Mouse (Mus musculus) midbrain, embryonic 16.5 days (tissue): ENCODE results near the gene Olfr17. TPM values are rescaled to one million over a fixed set of nuclear protein-coding genes. Genes with fewer than 3 reads are reported as not detected.
"Not testable (repeated sequence)": the region's sequence is repeated elsewhere in the genome, so short reads cannot be mapped to it uniquely, and the experiment has no call there.

Experiments used
- ATAC-seq: fragments of 200-750 bp; cut with Nextera tagmentation; 2 replicates; pipeline ENCODE4 v1.8.0; 2017; ENCODE audit warnings: moderate TSS enrichment
- H3K27ac ChIP-seq: fragments of 300-500 bp; sonication (generic); 2 replicates; pipeline ENCODE4 v1.5.1; 2014; ENCODE audit warnings: mild to moderate bottlenecking, low read length, mixed read lengths
- H3K27me3 ChIP-seq: fragments of 300-500 bp; sonication (generic); 2 replicates; pipeline ENCODE4 v1.6.1; 2014; ENCODE audit warnings: low read depth, low read length, mixed read lengths; ENCODE audit not compliant: control insufficient read depth, insufficient read depth
- H3K36me3 ChIP-seq: fragments of 300-500 bp; sonication (generic); 2 replicates; pipeline ENCODE4 v1.6.1; 2014; ENCODE audit warnings: mild to moderate bottlenecking, low read length, moderate library complexity, mixed read lengths; ENCODE audit not compliant: control insufficient read depth, insufficient read depth
- H3K4me1 ChIP-seq: fragments of 300-500 bp; sonication (generic); 2 replicates; pipeline ENCODE4 v1.6.1; 2014; ENCODE audit warnings: mild to moderate bottlenecking, low read length, mixed read lengths; ENCODE audit not compliant: control insufficient read depth, insufficient read depth
- H3K4me2 ChIP-seq: fragments of 300-500 bp; sonication (generic); 2 replicates; pipeline ENCODE4 v1.6.1; 2014; ENCODE audit warnings: mild to moderate bottlenecking, low read length, mixed read lengths
- H3K4me3 ChIP-seq: fragments of 300-500 bp; sonication (generic); 2 replicates; pipeline ENCODE4 v1.5.1; 2014; ENCODE audit warnings: low read depth, mild to moderate bottlenecking, low read length, moderate library complexity, mixed read lengths
- H3K9ac ChIP-seq: fragments of 300-500 bp; sonication (generic); 2 replicates; pipeline ENCODE4 v1.6.1; 2014; ENCODE audit warnings: low read depth, low read length, mixed read lengths
- H3K9me3 ChIP-seq: fragments of 300-500 bp; sonication (generic); replicated peaks from 2 replicates; pipeline ENCODE4 v1.6.1; 2014; ENCODE audit warnings: mild to moderate bottlenecking, low read length, mixed read lengths; ENCODE audit not compliant: control insufficient read depth, poor library complexity, severe bottlenecking
- WGBS: fragments of 180-500 bp; shearing (Covaris S2); extraction: QIAGEN DNeasy Blood & Tissue Kit; methylation state at CpG from one replicate; pipeline ENCODE4 v1.1.7; 2014; 5-methylcytosine and 5-hydroxymethylcytosine counted together
- polyA plus RNA-seq: library from polyadenylated mRNA; unstranded; fragments of >200 nt; fragmentation: Nextera tagmentation; extraction: Ambion mirVana; gene quantifications from 2 replicates; pipeline ENCODE4 v1.2.1, GENCODE M21; 2015

The Olfr17 gene
- polyA plus RNA-seq: not detected in 2 replicates

DNA sequence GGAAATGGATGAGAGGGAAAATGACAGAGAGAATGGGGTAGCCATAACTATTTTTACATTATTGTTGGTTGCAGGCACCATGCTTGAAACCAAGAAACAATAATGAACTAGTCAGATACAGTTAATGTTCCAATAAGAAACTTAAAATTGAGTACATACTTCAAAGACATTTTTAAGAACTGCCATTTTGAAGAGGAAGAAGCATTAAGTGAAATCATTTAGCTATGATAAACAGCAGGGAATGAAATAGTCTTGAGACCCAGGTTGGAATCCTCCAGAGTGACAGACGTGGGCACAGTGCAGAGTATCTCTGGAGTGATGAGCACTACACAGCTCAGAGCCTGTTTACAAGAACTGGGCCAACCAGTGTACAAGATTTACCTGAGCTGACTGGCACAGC, at the start of gene Olfr17:
Gene Olfr17 (plus strand): TSS at position 301 of the 400 bp plus-strand sequence.
- H3K27ac ChIP-seq: no peak within 1 kb of the TSS
- no peaks in the 10 kb centered on the region for H3K36me3 ChIP-seq
- no peak within 1 kb of the TSS for H3K9ac ChIP-seq
- no peak within 1 kb of the TSS for H3K4me2 ChIP-seq
- no peak within 1 kb of the TSS for H3K4me3 ChIP-seq
- H3K9me3 ChIP-seq: no peaks in the 10 kb centered on the region
- no peaks in the 10 kb centered on the region for H3K4me1 ChIP-seq
- no peaks in the 10 kb centered on the region for H3K27me3 ChIP-seq
- ATAC-seq: no peak
- 31% methylated on average over 1 of the region's 1 CpGs for WGBS

DNA sequence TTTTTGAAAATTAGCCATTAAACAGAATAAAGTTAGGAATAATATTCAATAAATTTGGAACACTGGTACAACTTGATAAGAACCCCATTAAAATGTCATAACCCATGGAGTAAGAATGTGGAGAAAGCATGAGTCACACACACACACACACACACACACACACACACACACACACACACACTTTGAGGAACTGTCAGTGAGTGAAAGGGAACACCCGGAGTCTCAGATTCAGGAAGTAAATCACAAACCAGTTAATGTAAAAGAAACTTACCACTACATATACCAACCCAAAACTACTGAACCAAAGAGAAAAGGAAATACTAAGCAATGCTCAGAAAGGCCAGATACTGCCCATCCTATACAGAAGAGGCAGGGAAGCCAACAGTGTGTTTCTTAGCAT, 48.6 kb upstream of the Olfr17 start:
- Histone ChIP-seq H3K27ac (no peak overlapping the region), H3K9ac (no peak overlapping the region)
- 86% methylated on average over 1 of the region's 1 CpGs for WGBS

DNA sequence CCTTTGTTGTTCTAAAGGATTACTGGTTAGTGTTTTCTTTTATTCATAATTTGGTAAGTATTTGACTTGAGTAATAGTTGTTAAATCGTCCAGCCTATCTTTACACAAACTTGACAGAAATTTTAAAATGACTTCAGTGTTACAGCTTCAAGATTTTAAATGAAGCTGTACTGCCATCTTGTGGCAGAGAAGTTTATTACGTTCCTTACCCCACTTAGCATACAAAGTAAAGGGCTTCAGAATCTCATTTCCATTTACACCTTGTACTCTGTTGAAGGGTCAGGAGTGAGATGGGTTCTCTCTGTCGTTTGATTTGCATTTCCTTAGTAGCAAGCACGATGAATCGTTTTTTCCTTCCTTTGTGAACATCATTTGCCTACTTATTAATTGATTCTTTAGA, 47.2 kb upstream of the Olfr17 start:
- peak; percentile 62 for ATAC-seq

More for the DNA sequence above, 48.6 kb upstream of the Olfr17 start:
- no peaks in the 10 kb centered on the region for H3K27me3 ChIP-seq
- no peak overlapping the region for H3K4me2 ChIP-seq
- no peak for ATAC-seq
- no peaks in the 10 kb centered on the region for H3K9me3 ChIP-seq
- H3K4me1 ChIP-seq: no peaks in the 10 kb centered on the region
- no peak overlapping the region for H3K4me3 ChIP-seq
- H3K36me3 ChIP-seq: no peaks in the 10 kb centered on the region

DNA sequence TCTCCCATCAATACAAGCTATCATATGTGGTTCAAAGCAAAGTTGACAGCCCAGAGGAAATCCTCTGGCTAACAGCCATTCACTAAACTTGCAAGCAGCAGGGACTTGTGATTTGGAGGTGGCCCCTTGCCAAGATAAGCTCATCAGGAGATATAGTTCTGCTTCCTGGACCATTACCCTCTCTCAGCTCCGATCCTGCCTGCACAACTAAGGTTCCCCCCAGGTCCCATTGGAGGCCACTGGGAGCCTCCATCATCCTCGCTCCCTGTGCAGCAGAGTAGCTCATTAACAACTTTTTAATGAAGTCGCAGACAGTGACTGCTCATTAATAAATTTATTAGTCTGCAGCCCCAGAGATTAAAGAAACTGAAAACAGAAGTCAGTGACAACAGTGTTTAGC, 45.4 kb upstream of the Olfr17 start:
- H3K36me3 ChIP-seq: no peaks in the 10 kb centered on the region
- no peak overlapping the region for H3K4me3 ChIP-seq
- no peak overlapping the region for H3K9ac ChIP-seq
- ATAC-seq: no peak
- H3K9me3 ChIP-seq: no peaks in the 10 kb centered on the region
- no peak overlapping the region for H3K4me2 ChIP-seq
- no peak overlapping the region for H3K27ac ChIP-seq
- H3K4me1 ChIP-seq: no peaks in the 10 kb centered on the region
- H3K27me3 ChIP-seq: no peaks in the 10 kb centered on the region
- 37% methylated on average over 3 of the region's 3 CpGs for WGBS

More for the DNA sequence above, 47.2 kb upstream of the Olfr17 start:
- no peak overlapping the region for H3K4me3 ChIP-seq
- H3K36me3 ChIP-seq: no peaks in the 10 kb centered on the region
- H3K9me3 ChIP-seq: no peaks in the 10 kb centered on the region
- no peaks in the 10 kb centered on the region for H3K4me1 ChIP-seq
- no peaks in the 10 kb centered on the region for H3K27me3 ChIP-seq
- H3K4me2 ChIP-seq: no peak overlapping the region
- no peak overlapping the region for H3K27ac ChIP-seq
- WGBS: 5% methylated on average over 5 of the region's 5 CpGs
- H3K9ac ChIP-seq: no peak overlapping the region

DNA sequence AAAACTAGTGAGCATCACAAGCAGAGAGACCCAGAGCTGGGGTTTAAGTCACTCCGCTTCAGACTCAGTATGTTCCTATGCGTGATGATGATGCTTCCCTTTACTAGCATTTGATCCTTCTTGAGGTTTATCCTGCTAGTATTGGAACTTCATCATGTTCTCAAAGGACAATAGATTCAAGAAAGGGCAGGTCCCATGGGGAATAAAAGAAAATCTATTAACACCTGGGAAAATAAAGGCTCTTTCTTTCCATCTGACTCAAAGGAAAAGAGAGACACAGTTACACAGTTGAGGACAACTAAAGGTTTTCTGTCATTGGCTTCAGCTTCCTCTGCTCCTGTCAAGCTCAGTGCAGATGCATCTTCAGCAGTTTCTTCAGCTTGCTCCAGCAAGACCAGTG, 22.3 kb upstream of the Olfr17 start, which contains the start of gene Olfr714:
Gene Olfr714 (plus strand): TSS at position 301 of the 400 bp plus-strand sequence.
- Histone ChIP-seq H3K9me3 (no peaks in the 10 kb centered on the region), H3K27ac (no peak within 1 kb of the TSS), H3K27me3 (no peaks in the 10 kb centered on the region), H3K4me3 (no peak within 1 kb of the TSS), H3K4me2 (no peak within 1 kb of the TSS), H3K36me3 (no peaks in the 10 kb centered on the region), H3K4me1 (no peaks in the 10 kb centered on the region), H3K9ac (no peak within 1 kb of the TSS)
- no peak for ATAC-seq
- WGBS: 94% methylated on average over 2 of the region's 2 CpGs

DNA sequence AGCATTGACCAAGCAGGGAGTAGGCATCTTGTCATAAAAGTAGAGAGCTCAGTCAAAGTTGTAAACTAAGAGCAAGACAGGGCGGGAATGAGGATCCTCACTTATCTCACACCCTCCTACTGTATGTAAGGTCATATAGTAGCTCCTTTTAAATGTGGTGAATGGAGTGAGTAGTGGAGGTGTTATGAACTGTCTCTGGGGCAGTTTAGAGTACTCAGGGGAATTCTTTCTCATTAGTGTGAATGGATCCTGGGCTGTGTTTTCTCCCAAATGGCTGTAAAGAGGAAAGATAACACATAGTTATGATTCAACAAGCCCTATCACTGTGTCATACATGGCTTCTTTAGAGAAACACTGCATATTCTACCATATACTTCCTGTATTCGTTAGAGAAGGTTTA, 17.2 kb downstream of the Olfr17 start, which contains the start of gene Olfr715b:
Gene Olfr715b (minus strand): TSS at position 101 of the 400 bp plus-strand sequence.
- not testable (repeated sequence) for H3K9ac ChIP-seq, H3K9me3 ChIP-seq, H3K27ac ChIP-seq, H3K4me3 ChIP-seq, ATAC-seq, H3K27me3 ChIP-seq, H3K4me2 ChIP-seq, H3K36me3 ChIP-seq, H3K4me1 ChIP-seq
- 80% methylated on average over 1 of the region's 2 CpGs for whole genome bisulfite sequencing

DNA sequence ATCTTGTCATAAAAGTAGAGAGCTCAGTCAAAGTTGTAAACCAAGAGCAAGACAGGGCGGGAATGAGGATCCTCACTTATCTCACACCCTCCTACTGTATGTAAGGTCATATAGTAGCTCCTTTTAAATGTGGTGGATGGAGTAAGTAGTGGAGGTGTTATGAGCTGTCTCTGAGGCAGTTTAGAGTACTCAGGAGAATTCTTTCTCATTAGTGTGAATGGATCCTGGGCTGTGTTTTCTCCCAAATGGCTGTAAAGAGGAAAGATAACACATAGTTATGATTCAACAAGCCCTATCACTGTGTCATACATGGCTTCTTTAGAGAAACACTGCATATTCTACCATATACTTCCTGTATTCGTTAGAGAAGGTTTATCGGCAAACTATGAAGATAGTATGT, 38.0 kb downstream of the Olfr17 start, which contains the start of gene Olfr715:
Gene Olfr715 (minus strand): TSS at position 101 of the 400 bp plus-strand sequence.
- not testable (repeated sequence) for ATAC-seq, H3K36me3 ChIP-seq, H3K27ac ChIP-seq, H3K9me3 ChIP-seq, H3K4me2 ChIP-seq, H3K4me3 ChIP-seq, H3K4me1 ChIP-seq, H3K27me3 ChIP-seq, H3K9ac ChIP-seq
- 80% methylated on average over 1 of the region's 3 CpGs for WGBS

DNA sequence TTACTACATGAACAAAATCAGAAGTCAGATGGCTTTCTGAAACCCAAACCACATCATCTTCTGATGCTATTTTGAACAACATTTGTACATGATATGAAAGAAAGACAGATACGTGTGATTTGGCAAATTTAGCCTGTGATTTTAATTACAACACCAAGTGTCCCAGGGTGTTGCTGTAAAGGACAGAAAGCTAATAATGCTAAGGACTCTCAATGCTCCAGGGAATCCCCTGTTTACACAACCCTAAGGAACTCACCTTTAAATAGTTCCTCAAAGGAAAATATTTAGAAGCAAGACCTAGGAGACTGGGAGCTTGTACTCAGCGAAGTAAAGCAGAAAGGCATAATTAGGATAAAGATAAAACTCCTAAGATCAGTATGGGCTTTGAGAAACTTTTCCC, 45.0 kb downstream of the Olfr17 start, which contains the start of gene Olfr716:
Gene Olfr716 (plus strand): TSS at position 301 of the 400 bp plus-strand sequence.
- ATAC-seq, H3K27me3 ChIP-seq, H3K4me2 ChIP-seq, H3K36me3 ChIP-seq, H3K4me1 ChIP-seq, H3K9ac ChIP-seq, H3K4me3 ChIP-seq, H3K9me3 ChIP-seq, H3K27ac ChIP-seq: not testable (repeated sequence)
- WGBS: 74% methylated on average over 2 of the region's 2 CpGs
